Mouse (Mus musculus): ENCODE results near the gene Cactin. TPM values are rescaled to one million over a fixed set of nuclear protein-coding genes. Genes with fewer than 3 reads are reported as not detected.

Gene Cactin
- polyA plus RNA-seq (2014; fragmentation: Illumina TruSeq; extraction: RNeasy Lipid Tissue Mini Kit (QIAGEN cat#74804); ENCODE audit: insufficient read depth, low read depth, low replicate concordance): 14.5 TPM

DNA sequence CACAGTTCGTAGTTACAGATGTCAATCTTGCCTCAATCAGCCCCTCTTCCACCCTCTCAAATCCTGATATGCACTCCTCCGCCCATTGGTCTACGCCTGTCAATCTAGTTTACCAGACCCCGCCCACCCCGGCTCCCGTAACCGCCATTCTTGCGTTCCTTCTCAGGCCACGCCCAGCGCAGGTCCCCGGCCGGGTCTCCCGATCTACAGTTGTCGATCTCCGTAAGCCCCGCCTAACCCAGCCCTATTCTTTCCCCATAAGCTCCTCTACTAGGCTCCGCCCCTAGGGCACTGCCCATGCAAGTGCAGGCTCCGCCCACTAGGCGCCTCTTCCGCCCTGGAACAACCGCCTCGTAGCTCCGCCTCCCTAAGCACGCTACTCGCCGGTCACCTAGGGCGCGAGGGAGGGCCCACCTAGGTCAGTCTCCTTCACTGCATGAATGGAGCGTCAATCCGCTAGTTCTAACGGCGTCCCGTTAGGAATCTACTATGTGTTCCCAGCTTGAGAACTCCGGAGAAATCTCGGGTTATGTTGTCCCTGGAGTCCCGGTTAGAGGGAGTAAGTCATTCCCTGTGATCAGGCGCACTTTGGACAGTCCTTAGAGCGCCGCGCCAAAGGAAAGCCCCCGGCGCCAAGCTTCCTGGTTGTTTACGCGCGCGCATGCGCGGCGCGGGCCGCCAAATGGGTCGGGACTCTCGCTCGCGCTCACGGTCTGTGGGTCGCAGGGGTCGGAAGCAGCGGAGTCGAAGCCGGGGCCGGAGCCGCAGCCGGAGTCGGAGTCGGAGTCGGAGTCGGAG, at the start of gene Cactin:
Cactin (plus strand) TSS at position 554 of the 798 bp plus-strand sequence.

DNA sequence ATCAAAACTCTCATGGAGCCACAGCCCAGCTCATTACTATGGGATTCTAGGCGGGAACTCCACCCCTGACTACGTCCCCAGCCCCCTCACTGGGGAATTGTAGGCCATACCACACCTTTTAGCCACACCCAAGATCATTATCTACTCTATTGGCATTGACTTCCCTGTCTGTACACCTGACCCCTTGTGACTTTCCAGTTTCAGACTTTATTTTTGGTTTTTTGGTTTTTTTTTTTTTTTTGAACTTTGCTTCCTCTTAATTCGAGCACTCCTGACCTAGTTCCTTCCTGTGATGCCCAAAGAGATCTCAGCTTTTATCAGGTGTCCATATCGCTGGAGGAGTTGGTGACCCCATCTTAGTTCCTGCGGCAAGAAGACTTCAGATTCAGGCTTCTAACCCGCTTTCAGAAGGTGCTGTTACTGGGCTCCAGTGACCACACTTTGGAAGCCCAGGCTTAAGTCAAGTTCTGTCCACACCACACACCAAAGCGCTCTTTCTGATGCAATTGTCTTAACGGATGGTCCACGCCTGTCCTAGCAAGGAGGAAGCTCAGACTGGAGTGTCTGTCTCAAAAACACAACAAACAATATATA, 29.3 kb upstream of the Cactin start, which contains the start of gene Tjp3:
Tjp3 (minus strand) TSS at position 71 of the 594 bp plus-strand sequence.

DNA sequence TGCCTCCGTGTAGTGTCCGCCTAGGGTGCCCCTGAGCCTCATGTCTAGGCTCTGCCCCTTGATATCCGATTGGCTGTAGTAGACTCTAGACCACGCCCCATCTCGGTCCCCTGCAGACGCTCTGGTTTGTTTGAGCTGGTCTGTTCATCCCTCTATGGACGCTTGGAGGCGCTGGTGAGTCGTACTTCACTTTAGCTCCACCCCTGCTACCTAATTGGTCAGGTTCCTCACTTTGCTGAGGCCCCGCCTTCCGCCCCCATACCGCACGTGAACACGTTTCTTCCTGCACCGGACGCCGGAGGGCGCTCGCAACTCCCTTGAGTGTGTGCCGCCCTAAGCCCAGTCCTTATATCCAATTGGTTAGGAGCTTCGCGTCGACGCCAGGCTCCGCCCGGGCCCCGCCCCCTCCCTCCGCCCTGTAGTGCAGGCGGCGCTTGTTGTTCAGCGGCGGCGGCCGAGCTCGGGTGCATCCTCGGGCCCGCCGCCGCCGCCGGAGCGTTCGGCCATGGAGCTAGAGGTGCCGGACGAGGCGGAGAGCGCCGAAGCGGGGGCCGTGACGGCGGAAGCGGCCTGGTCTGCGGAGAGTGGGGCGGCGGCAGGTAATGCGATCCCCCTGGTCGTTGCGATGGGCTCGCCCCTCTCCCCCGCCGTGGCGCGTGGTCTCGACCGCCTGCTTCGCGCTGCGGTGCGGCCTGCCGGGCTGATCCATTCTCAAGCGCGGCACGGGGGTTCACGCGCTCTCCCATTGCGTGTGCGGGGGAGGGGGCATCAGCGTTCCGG, 28.2 kb upstream of the Cactin start, which contains the start of gene Pip5k1c:
Pip5k1c (plus strand) TSS at position 410 of the 780 bp plus-strand sequence.

DNA sequence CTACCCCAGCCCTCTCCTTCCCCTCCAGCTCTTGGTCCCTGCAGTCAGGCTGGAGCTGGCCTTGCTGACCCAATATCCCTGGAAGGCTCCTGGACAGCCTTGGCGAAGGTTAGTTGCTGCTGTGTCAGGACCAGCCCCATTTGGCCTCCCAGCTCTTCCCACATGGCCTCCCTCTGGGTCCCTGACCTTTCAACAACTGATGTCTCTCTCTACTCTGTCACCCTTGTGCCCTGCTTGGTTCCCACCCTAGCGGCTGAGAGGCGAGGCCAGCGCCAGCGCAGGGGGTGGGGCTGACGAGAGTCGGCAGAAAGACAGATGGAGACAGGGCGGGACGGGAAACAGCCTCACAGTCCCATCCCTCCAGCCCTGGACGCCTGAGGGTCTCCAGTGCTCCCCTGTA, 7.5 kb downstream of the Cactin start, which contains the start of gene Tbxa2r:
Tbxa2r (plus strand) TSS at position 346 of the 400 bp plus-strand sequence.

DNA sequence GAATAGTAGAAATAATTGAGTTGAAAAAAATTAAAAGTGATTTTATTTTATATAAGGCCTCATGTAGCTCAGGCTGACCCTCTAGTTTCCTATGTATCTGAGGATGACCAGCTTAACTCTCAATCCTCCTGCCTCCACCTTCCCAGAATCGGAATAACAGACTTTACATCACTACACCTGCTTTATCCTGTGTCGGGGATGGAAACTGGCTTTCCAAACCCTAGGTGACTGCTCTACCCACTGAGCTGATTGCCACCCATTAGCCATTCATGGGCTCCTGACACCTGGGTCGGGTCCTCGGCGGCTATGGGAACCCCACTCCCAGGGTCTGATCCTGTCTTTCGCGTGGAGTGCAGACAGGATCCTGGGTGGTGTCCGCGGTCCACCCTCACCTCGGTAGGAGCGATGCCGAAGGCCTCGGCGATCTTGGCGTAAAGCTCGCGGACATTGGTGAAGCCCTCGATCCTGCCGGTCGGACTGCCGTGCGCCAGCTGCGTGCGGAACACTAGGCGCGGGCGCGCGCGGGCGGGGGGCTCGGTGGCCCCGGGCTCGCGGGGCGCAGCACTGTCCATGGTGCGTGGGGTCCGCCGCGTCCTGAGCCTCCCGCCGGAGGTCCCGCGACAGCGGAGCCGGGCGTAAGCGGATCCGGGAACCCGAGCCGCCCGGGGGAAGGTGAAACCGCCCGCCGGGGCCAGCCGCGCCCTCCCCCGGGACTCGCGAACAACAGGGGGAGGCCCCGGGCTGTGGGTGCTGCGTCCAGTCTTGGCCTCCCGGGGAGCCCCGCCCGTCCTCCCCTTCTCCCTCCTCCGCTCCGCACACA, 22.0 kb downstream of the Cactin start, which contains the start of gene Gipc3:
Gipc3 (minus strand) TSS at position 581 of the 820 bp plus-strand sequence.

DNA sequence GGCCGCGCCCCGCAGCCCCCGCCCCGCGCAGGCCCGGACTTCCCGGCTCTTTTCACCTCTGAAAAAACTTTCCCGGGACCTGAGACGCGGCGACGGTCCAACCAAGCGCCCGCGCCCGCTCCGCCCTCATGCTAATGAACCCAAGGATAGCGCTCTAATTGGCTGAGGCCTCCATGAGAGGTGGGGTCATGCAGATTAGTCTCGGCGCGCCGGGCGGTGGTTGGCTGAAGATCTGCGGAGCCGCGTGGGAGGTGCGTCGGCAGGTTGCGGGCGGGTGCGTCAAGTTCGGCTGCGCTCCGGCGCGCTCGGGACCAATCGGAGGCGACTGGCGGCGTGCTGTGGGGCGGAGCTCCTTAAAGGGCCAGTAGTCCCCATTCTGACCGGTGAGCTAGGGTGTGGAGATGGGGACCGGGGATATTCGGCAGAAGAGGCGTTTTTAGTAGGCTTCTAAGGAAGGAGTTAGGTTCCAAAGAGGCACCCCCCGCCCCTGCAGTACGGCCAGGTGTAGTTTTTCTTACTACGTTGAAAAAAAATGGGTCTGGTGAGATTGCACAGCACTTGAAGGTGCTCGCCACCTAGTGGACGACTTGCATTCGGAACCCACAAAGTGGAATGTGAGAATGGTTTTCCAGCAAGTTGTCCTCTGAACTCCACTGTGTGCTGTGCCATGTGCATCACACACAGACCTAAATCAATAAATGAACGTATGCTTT, 29.6 kb downstream of the Cactin start, which contains the start of gene Hmg20b:
Hmg20b (minus strand) TSS at position 130 of the 713 bp plus-strand sequence.

DNA sequence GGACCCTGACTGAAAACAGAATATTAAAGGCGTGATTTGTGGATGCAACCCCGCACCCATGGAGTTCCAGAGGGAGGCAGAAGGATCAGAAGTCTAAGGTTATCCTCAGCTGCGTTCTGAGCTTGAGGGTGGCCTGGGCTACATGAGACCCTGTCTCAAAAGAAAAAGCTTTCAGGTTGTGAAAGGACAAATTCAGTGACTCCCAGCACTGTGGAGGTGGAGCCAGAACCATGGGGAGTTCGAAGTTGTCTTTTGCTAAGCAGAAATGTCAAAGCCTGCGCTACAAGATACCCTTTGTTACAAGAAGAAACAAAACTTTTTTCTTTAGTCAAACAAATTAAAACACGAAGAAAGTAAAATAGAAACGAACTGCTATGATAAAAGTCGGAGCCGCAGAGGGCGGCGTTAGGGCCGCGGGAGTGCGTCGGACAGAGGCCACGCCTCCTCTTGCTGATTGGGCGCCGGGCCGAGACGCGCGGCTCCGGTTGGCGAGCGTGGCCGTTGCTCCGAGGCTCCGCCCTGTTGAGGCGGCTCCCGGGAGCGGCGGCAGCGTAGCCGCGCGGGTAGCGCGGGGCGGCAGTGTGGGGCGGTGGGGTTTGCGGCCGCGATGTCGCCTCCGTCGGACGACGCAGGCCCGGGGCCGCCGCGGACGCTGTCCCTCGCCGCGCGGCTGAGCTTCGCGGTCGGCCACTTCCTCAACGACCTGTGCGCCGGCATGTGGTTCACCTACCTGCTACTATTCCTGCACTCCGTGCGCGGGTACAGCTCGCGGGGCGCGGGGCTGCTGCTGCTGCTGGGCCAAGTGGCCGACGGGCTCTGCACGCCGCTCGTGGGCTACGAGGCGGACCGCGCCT, 36.3 kb downstream of the Cactin start, which contains the start of gene Mfsd12:
Mfsd12 (plus strand) TSS at position 501 of the 854 bp plus-strand sequence.

DNA sequence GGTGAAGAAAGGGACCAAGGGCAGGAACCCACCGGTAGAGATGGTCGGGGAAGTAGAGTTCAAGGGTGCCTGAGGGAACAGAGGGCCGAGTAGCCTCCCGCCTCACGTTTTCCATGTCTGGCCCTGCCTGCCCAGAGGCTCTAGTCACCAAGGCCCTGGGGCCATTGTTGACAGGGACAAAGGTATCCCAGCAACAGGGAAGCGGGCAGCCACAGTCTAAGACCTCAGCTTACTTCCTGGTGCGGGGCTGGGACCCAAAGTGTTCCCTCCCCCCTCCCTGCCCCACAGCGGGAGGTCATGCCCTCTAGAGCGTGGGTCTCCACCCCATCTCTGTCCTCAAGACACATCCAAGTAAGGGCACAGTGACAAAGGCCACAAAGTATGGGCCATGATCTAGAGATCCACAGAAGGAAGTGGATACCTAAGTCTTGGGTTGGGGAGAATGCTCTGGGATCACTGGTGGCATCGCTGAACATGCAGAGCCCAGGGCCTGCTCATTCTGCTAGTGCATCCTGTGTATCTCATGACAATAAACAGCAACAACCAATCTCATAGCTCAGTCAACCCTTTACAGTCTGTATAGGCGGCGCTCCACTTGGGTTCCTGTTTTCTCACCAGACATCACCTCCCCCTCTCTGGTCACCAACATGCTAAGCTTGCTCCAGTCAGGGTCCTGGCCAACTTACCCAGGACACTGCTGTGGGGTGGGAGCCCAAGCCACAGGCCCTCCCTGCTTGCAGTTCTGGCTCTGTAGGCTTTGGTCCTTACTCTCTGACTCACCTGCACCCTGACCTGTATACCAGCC, 45.0 kb downstream of the Cactin start, which contains the start of gene 4930404N11Rik:
4930404N11Rik (minus strand) TSS at position 145 of the 805 bp plus-strand sequence.

Other genes with a start within 250 kb of the Cactin start
- 0.13 TPM for gene Creb3l3, start 222.2 kb upstream of the Cactin start, polyA plus RNA-seq (2014; fragmentation: Illumina TruSeq; extraction: RNeasy Lipid Tissue Mini Kit (QIAGEN cat#74804); ENCODE audit: insufficient read depth, low read depth, low replicate concordance)
- gene Map2k2, start 215.2 kb upstream of the Cactin start, polyA plus RNA-seq (2014; fragmentation: Illumina TruSeq; extraction: RNeasy Lipid Tissue Mini Kit (QIAGEN cat#74804); ENCODE audit: insufficient read depth, low read depth, low replicate concordance): 73.9 TPM
- 10.0 TPM for gene Zbtb7a, start 185.9 kb upstream of the Cactin start, polyA plus RNA-seq (2014; fragmentation: Illumina TruSeq; extraction: RNeasy Lipid Tissue Mini Kit (QIAGEN cat#74804); ENCODE audit: insufficient read depth, low read depth, low replicate concordance)
- 10.3 TPM for gene Pias4, start 153.2 kb upstream of the Cactin start, polyA plus RNA-seq (2014; fragmentation: Illumina TruSeq; extraction: RNeasy Lipid Tissue Mini Kit (QIAGEN cat#74804); ENCODE audit: insufficient read depth, low read depth, low replicate concordance)
- gene Eef2, start 144.5 kb upstream of the Cactin start, polyA plus RNA-seq (2014; fragmentation: Illumina TruSeq; extraction: RNeasy Lipid Tissue Mini Kit (QIAGEN cat#74804); ENCODE audit: insufficient read depth, low read depth, low replicate concordance): 581 TPM
- 45.1 TPM for gene Dapk3, start 138.1 kb upstream of the Cactin start, polyA plus RNA-seq (2014; fragmentation: Illumina TruSeq; extraction: RNeasy Lipid Tissue Mini Kit (QIAGEN cat#74804); ENCODE audit: insufficient read depth, low read depth, low replicate concordance)
- gene 4930442H23Rik, start 137.3 kb upstream of the Cactin start, polyA plus RNA-seq (2014; fragmentation: Illumina TruSeq; extraction: RNeasy Lipid Tissue Mini Kit (QIAGEN cat#74804); ENCODE audit: insufficient read depth, low read depth, low replicate concordance): not detected
- not detected for gene Nmrk2, start 119.1 kb upstream of the Cactin start, polyA plus RNA-seq (2014; fragmentation: Illumina TruSeq; extraction: RNeasy Lipid Tissue Mini Kit (QIAGEN cat#74804); ENCODE audit: insufficient read depth, low read depth, low replicate concordance)
- not detected for gene Atcay, start 90.3 kb upstream of the Cactin start, polyA plus RNA-seq (2014; fragmentation: Illumina TruSeq; extraction: RNeasy Lipid Tissue Mini Kit (QIAGEN cat#74804); ENCODE audit: insufficient read depth, low read depth, low replicate concordance)
- 1.4 TPM for gene Zfr2, start 87.9 kb upstream of the Cactin start, polyA plus RNA-seq (2014; fragmentation: Illumina TruSeq; extraction: RNeasy Lipid Tissue Mini Kit (QIAGEN cat#74804); ENCODE audit: insufficient read depth, low read depth, low replicate concordance)
- 1.8 TPM for gene Matk, start 68.2 kb upstream of the Cactin start, polyA plus RNA-seq (2014; fragmentation: Illumina TruSeq; extraction: RNeasy Lipid Tissue Mini Kit (QIAGEN cat#74804); ENCODE audit: insufficient read depth, low read depth, low replicate concordance)
- 97.6 TPM for gene Mrpl54, start 54.2 kb upstream of the Cactin start, polyA plus RNA-seq (2014; fragmentation: Illumina TruSeq; extraction: RNeasy Lipid Tissue Mini Kit (QIAGEN cat#74804); ENCODE audit: insufficient read depth, low read depth, low replicate concordance)
- 42.2 TPM for gene Apba3, start 54.1 kb upstream of the Cactin start, polyA plus RNA-seq (2014; fragmentation: Illumina TruSeq; extraction: RNeasy Lipid Tissue Mini Kit (QIAGEN cat#74804); ENCODE audit: insufficient read depth, low read depth, low replicate concordance)
- gene Tjp3, start 29.5 kb upstream of the Cactin start, polyA plus RNA-seq (2014; fragmentation: Illumina TruSeq; extraction: RNeasy Lipid Tissue Mini Kit (QIAGEN cat#74804); ENCODE audit: insufficient read depth, low read depth, low replicate concordance): 11.5 TPM
- gene Pip5k1c, start 28.1 kb upstream of the Cactin start, polyA plus RNA-seq (2014; fragmentation: Illumina TruSeq; extraction: RNeasy Lipid Tissue Mini Kit (QIAGEN cat#74804); ENCODE audit: insufficient read depth, low read depth, low replicate concordance): 25.9 TPM
- gene Tbxa2r, start 7.6 kb downstream of the Cactin start, polyA plus RNA-seq (2014; fragmentation: Illumina TruSeq; extraction: RNeasy Lipid Tissue Mini Kit (QIAGEN cat#74804); ENCODE audit: insufficient read depth, low read depth, low replicate concordance): 6.3 TPM
- 2.5 TPM for gene Gipc3, start 22.2 kb downstream of the Cactin start, polyA plus RNA-seq (2014; fragmentation: Illumina TruSeq; extraction: RNeasy Lipid Tissue Mini Kit (QIAGEN cat#74804); ENCODE audit: insufficient read depth, low read depth, low replicate concordance)
- gene Hmg20b, start 29.4 kb downstream of the Cactin start, polyA plus RNA-seq (2014; fragmentation: Illumina TruSeq; extraction: RNeasy Lipid Tissue Mini Kit (QIAGEN cat#74804); ENCODE audit: insufficient read depth, low read depth, low replicate concordance): 37.1 TPM
- 8.7 TPM for gene Mfsd12, start 36.4 kb downstream of the Cactin start, polyA plus RNA-seq (2014; fragmentation: Illumina TruSeq; extraction: RNeasy Lipid Tissue Mini Kit (QIAGEN cat#74804); ENCODE audit: insufficient read depth, low read depth, low replicate concordance)
- 3.9 TPM for gene 4930404N11Rik, start 44.7 kb downstream of the Cactin start, polyA plus RNA-seq (2014; fragmentation: Illumina TruSeq; extraction: RNeasy Lipid Tissue Mini Kit (QIAGEN cat#74804); ENCODE audit: insufficient read depth, low read depth, low replicate concordance)
- 14.4 TPM for gene Fzr1, start 57.4 kb downstream of the Cactin start, polyA plus RNA-seq (2014; fragmentation: Illumina TruSeq; extraction: RNeasy Lipid Tissue Mini Kit (QIAGEN cat#74804); ENCODE audit: insufficient read depth, low read depth, low replicate concordance)
- 41.2 TPM for gene Dohh, start 63.3 kb downstream of the Cactin start, polyA plus RNA-seq (2014; fragmentation: Illumina TruSeq; extraction: RNeasy Lipid Tissue Mini Kit (QIAGEN cat#74804); ENCODE audit: insufficient read depth, low read depth, low replicate concordance)
- gene Gm48551, start 63.4 kb downstream of the Cactin start, polyA plus RNA-seq (2014; fragmentation: Illumina TruSeq; extraction: RNeasy Lipid Tissue Mini Kit (QIAGEN cat#74804); ENCODE audit: insufficient read depth, low read depth, low replicate concordance): 1.4 TPM
- 1.4 TPM for gene Gm48552, start 67.9 kb downstream of the Cactin start, polyA plus RNA-seq (2014; fragmentation: Illumina TruSeq; extraction: RNeasy Lipid Tissue Mini Kit (QIAGEN cat#74804); ENCODE audit: insufficient read depth, low read depth, low replicate concordance)
- gene Smim24, start 71.9 kb downstream of the Cactin start, polyA plus RNA-seq (2014; fragmentation: Illumina TruSeq; extraction: RNeasy Lipid Tissue Mini Kit (QIAGEN cat#74804); ENCODE audit: insufficient read depth, low read depth, low replicate concordance): 4.3 TPM
- 18.1 TPM for gene Nfic, start 134.5 kb downstream of the Cactin start, polyA plus RNA-seq (2014; fragmentation: Illumina TruSeq; extraction: RNeasy Lipid Tissue Mini Kit (QIAGEN cat#74804); ENCODE audit: insufficient read depth, low read depth, low replicate concordance)
- gene Celf5, start 161.6 kb downstream of the Cactin start, polyA plus RNA-seq (2014; fragmentation: Illumina TruSeq; extraction: RNeasy Lipid Tissue Mini Kit (QIAGEN cat#74804); ENCODE audit: insufficient read depth, low read depth, low replicate concordance): 0.07 TPM
- gene Ncln, start 175.3 kb downstream of the Cactin start, polyA plus RNA-seq (2014; fragmentation: Illumina TruSeq; extraction: RNeasy Lipid Tissue Mini Kit (QIAGEN cat#74804); ENCODE audit: insufficient read depth, low read depth, low replicate concordance): 39.1 TPM
- gene S1pr4, start 179.0 kb downstream of the Cactin start, polyA plus RNA-seq (2014; fragmentation: Illumina TruSeq; extraction: RNeasy Lipid Tissue Mini Kit (QIAGEN cat#74804); ENCODE audit: insufficient read depth, low read depth, low replicate concordance): 17.6 TPM
- 5.9 TPM for gene Gna15, start 203.1 kb downstream of the Cactin start, polyA plus RNA-seq (2014; fragmentation: Illumina TruSeq; extraction: RNeasy Lipid Tissue Mini Kit (QIAGEN cat#74804); ENCODE audit: insufficient read depth, low read depth, low replicate concordance)
- 35.8 TPM for gene Gna11, start 224.1 kb downstream of the Cactin start, polyA plus RNA-seq (2014; fragmentation: Illumina TruSeq; extraction: RNeasy Lipid Tissue Mini Kit (QIAGEN cat#74804); ENCODE audit: insufficient read depth, low read depth, low replicate concordance)
- gene Aes, start 238.4 kb downstream of the Cactin start, polyA plus RNA-seq (2014; fragmentation: Illumina TruSeq; extraction: RNeasy Lipid Tissue Mini Kit (QIAGEN cat#74804); ENCODE audit: insufficient read depth, low read depth, low replicate concordance): 414 TPM

All from lung, adult 10 weeks (tissue).